Mouse (Mus musculus) gastrocnemius, postnatal 14 days (tissue): ENCODE results near the gene Drc7. TPM values are rescaled to one million over a fixed set of nuclear protein-coding genes. Genes with fewer than 3 reads are reported as not detected.
"Not testable (repeated sequence)": the region's sequence is repeated elsewhere in the genome, so short reads cannot be mapped to it uniquely, and the experiment has no call there.

Experiments used
- DNase-seq: peaks from one replicate; pipeline ENCODE4 v3.0.0; 2021; ENCODE audit warnings: mixed read lengths
- intact Hi-C: fragments of 180-260 bp; cut with DNase I; formaldehyde crosslinking; loops from one replicate; pipeline ENCODE4 v1.15.1; 2025; ENCODE audit warnings: low total_unique reads
- long read RNA-seq, 2 experiments: library from polyadenylated mRNA; stranded (forward); transcript quantifications; one replicate each; pipeline ENCODE4 v2.0.0; 2021
- total RNA-seq, 2 experiments: library from RNA; stranded (reverse); gene quantifications; 2 replicates each; pipeline ENCODE4 v1.2.3; 2021

Drc7 gene
- total RNA-seq, result not detected
- long read RNA-seq, experiment 1, result 0 reads
- long read RNA-seq, experiment 2, result 0 reads

DNA sequence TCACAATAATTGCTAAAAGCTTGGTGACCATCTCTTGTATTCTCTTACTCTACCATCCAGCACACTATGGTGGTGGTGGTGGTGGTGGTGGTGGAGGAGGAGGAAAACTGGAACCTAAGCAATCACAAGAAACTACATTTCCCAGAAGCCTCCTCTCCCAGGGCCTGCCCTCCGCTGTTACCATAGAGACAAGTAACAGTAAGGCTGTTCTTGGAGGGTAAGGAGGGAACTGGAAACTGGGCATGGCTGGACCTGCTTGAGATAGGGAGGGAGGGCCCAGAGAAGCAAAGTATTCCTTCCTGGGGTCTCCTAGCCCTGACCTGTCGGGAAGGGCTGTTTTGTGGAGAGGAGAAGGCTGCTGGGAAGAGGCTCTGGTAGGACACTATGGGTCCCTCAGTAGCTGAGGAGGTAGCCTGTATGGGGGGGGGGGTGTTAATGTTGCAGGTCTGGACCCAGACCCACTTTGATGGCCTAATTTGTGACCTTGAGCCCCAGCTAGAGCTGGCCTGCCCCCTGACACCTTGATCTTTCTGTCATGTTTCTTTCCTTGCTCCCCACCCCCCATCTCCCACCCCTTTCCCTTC is at the start of gene Drc7:
TSS of gene Drc7 (plus strand) at position 177 of the 584 bp plus-strand sequence.
- no peak for DNase-seq

DNA sequence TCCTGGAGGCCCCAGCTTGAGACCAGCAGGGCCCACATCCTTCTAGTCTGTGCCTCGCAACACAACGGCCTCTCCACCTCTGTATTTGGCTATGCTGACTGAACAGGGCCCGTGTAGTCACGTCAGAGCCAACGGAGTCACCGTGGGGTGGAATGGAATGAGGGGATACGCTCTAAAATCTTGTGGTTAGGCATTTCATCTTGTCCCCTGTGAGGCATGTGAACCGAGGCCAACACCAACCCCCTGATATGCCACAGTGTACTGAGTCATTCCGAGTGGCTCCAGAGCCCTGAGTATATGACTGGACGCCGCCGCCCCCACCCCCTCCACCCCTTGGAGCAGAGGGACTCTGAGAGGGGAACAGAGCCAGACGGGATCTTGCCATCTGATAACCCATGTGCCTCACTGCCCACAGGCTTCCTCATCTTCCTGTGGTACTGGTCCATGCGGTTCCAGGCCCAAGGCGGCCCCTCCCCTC is 42.4 kb upstream of the Drc7 start:
- intact Hi-C loops, result no loop called here
- no peak for DNase-seq

More for the DNA sequence above, at the start of gene Drc7:
- intact Hi-C loops, result no loop called here

DNA sequence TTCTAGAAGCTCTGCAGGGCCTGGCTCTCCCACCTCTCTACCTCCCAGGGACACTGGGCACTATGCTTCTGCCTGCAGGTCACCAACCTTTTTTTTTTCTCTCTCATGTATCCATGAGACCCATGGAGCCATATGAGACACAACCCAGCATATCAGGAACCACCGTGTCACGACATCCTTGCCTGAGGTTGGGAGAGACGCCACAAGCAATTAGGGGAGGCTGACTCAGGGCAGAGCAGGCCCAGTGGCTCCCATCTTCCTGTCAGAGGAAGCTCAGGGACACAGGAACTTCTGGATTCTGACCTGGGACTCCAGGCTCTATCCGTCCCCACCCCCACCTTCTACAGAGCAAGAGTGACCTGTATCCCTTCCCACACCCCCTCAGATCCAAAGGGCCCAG is 39.0 kb upstream of the Drc7 start:
- no peak for DNase-seq
- intact Hi-C loops, result no loop called here

DNA sequence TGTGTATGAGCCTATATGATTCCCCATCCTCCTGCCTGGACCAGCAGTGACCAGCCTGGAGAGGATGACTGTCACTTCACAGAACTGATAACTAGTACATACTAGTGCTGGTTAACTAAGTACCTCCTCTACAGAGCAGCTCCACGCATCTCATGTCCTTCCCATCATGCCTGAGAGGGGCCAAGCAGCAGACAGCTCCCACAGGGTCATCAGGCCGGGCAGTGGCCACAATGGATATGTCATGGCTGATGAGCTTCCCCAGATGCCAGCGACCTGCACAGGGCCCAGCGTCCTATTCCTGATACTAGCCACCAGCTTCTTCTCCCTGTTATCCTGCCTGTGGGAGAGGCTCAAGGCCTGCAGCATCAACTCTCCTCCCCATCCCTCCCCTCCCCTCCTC is 38.2 kb upstream of the Drc7 start:
- no peak for DNase-seq
- intact Hi-C loops, result no loop called here

DNA sequence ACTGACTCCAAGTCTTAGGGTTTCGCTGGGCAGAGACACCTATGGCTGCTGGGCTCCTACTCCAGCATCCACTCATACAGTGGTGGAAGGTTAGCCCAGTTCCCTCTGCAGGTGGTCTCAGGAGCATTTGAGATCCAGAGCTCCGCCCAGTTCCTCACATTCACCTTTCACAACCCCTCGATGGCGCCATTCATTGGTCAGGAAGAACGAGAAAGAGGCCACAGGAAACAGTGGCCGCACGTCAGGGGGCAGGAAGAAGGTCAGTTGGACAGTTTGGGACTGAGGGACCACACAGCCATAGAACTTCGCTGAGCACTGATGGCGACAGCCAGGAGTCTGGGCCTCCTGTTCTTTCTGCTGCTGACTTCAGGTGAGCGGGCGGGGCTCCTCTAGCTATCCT is 37.5 kb upstream of the Drc7 start, which contains the start of gene Adgrg3:
TSS of gene Adgrg3 (plus strand) at position 242 of the 400 bp plus-strand sequence.
- intact Hi-C loops, result no loop called here
- no peak for DNase-seq

DNA sequence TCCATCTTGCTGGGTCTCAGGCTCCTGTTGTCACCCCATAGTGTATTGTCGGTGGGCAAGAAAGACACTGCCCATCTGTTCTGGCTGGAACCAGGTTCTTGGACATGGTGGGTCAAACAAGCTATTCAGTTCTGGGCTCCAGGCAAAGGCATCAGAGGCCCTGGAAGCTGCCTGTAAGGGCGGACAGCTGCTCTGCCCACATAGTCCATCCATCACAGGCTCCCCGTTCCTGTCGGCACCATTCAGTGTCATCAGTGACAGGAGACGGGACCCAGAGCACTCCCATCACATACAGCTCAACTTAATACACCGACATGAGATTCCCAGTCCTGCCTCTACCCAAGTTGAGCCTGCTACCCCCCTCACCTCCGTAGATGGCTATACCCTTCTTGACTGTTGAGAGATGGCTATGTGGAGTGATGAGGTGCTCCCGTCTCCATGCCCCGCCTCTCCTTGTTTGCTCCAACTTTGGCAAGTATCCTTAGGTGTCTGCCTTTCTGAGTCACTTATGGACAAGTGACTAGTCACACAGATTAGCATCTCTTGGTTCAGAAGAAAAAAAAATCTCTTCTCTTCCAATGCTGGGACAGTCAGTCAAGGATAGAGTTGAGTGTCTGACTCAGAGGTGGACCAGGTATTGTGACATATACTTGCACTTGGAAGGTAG is 36.8 kb upstream of the Drc7 start:
- intact Hi-C loops, result no loop called here
- no peak for DNase-seq

DNA sequence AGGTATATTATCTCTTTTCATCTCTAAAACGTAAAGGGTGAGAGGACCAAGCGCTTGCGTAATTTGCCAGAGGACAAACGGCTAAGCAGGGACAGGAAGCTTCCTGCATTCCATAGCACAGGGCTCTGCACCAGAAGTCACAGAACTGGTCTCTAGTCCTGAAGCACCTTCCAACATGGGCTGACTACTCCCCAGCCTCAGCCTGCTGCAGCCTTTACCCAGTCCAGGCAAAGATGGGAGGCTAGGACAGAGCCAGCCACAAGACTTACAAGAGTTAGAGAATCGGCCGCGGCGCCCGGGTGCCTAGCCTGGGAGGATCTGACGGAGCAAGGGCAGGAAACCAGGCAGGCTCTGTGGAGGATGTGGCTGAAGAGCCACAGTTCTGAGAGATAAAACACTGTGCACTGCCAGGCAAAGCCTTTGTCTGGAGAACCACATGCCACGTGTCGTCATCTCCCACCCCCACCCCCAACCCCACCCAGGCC is 34.6 kb upstream of the Drc7 start:
- DNase-seq, result no peak
- intact Hi-C loops, result no loop called here

DNA sequence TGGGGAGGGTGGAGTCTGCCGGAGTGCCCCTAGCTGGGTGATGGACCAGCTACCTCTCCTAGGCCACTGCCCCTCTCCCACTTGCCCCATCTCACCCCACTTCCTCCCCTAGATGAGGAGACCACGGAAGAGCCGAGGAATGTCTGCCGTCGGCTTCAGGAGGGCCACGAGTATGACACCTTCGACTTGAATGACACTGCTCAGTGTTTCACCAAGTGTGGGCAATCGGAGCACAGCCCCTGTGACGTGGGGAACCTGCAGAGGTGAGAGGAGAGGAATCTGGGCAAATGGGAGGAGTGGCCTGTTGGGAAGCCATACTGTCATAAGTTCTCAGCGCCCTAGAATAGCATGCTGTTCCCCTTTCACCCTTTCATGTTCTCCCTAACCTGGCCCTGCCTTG is 34.1 kb upstream of the Drc7 start:
- intact Hi-C loops, result no loop called here
- no peak for DNase-seq

DNA sequence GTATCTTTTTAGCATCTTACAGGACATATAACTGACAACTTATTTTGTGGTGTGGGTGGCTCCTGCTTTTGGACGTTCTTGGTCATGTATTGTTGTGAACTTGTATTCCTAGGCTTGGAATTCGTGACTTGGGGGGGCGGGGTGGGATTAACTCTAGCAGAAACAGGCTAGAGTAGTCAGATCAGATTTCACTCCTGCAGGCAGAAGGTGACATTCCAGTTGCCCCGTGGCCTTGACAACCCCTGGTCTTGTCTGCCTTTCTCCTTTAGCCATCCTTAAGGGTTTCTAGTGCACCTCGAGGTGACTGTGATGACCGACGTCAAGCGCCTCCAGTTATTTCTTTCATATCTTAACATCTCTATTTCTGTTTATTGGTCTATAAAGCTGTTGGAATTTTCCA is 31.7 kb upstream of the Drc7 start:
- intact Hi-C loops, result no loop called here

DNA sequence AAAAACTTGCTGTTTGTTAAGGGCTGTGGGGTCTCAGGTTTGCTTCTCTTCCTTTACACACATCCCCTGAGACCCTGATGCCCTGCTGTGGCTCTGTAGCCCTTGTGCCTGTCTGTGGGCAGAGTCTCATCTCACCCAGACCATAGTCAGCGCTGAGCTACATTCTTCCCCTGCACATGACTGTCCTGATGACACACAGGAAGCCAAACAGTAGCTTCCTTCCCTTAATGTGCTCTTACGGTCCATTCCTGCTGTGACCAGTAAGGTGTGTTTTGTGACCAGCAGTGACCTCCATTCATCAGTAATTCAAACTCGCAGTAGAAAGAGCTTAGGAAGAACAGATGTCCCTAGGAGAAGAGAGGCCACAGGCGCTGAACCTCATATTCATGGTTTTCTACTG is 30.5 kb upstream of the Drc7 start:
- intact Hi-C loops, result no loop called here
- DNase-seq, result no peak

More for the DNA sequence above, 31.7 kb upstream of the Drc7 start:
- no peak for DNase-seq

DNA sequence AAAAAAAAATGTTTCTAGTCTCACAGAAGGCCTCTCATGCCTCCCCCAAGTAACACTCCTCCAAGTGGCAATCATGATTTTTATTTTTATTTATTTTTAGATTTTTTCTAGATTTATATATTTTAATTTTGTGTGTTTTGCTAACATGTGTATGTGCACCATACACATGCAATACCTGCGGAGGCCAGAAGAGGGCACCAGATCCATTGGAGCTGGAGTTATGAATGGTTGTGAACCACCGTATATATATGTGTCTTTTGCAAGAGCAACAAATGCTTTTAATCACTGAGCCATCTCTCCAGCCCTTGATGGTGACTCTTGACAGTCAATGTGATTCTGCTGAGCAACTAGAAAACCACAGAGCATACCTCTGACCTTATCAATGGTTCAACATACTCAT is 29.5 kb upstream of the Drc7 start:
- intact Hi-C loops, result no loop called here
- DNase-seq, result no peak

DNA sequence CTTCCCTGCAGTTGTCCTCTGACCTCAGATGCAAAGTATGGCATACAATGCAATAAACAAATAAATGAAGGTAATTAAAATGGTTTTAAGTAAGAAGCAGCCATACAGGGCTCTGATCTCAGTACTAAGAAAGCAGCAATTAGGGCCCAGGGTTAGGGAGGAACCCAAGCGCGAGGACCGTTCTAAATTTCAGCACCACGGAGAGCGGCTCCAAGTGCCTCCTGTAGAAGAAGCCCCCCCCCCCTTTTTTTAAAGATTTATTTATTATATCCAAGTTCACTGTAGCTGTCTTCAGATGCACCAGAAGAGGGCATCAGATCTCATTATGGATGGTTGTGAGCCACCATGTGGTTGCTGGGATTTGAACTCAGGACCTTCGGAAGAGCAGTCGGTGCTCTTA is 26.5 kb upstream of the Drc7 start:
- intact Hi-C loops, DNase-seq: not testable (repeated sequence)

DNA sequence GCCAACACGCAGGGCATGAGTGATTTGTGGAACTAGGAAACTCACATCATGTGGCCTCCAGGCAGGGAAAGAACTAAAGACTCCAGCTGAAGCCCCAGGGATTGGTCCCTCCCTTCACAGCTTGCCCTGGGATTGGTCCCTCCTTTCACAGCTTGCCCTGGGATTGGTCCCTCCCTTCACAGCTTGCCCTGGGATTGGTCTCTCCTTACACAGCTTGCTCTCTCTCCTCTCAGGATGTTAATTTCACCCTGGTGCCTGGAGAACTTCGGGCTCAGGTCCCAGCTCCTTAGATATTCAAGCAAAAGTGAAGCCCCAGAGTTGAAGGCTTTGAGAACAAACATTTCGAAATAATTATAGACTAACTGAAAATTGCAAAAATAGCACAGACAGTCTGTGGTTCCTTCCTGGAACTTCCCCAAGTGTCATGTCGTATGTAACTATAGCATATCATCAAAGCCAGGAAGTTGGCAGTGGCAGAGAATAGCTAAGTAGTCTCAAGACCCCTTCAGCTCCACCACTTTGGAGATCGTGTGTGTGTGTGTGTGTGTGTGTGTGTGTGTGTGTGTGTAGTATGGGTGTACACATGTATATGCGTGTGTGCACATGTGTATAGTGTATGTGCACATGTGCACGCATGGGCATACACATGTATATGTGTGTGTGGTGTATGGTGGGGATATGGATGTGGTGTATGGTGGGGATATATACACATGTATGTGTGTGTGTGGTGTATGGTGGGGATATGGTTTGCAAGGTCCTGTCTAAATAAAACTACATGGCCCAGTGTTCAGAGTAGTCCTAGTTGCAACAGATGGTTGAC is 17.6 kb upstream of the Drc7 start:
- DNase-seq, result peak; percentile 33
- intact Hi-C loops, result no loop called here

DNA sequence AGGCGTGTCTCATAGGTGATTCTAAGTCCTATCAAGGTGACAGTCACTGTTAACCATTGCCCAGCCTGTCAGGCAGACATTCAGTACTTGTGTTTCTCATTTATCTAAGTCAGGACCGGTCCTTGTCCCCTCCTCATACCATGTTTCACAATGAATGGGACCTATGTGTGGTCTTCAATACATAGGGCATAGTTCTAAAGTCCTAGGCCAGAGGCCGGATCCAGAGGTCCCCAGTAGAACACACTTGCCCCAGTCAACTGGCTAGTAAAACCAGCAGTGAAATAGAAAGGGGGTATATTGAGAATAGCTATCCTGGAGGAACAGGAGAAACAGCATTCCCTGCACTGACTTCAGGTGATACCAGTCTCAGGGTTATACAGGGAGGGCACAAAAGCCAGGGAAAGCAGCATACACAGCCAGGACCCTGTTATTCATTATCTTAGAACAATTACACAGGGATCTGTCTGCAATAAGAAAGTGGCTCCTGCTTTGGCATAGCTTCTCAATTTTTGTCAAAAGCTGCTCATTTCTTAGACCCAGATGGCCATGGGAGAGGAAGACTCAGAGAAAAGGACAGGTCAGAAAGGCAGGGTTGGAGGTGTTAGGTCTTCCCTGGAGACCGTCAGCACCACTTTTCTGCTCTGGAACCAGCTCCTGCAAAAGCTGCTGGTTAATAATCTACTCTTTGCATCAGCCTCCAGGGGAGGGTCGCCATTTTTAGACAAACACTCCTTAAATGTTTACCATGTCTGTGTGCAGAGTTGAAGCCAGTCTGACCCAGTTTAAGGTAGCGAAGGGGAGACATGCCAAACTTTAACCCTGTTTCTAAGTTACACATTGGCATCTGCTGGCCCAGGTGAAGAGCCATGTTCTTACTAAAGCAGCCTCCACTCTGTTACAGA is 12.8 kb upstream of the Drc7 start:
- no peak for DNase-seq
- intact Hi-C loops, result no loop called here

DNA sequence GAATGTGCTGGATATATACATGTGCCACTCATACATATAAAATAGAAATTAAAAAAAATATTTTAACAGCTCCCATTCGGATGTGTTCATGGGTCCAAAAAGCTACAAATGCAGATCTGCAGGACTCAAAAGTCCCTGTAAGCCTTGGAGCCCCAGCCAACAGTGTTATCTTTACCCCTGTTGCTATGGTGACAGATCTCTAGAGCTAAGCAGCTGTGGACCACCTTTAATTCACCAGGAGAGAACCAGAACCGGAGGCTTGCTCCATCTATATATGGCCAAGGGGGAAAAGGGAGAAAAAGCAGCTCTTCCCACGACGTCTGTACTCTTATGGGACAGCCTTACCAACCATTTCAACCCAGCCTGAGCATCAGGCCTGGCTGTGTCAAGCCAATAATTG is 10.1 kb upstream of the Drc7 start:
- DNase-seq, result no peak
- intact Hi-C loops, result no loop called here

DNA sequence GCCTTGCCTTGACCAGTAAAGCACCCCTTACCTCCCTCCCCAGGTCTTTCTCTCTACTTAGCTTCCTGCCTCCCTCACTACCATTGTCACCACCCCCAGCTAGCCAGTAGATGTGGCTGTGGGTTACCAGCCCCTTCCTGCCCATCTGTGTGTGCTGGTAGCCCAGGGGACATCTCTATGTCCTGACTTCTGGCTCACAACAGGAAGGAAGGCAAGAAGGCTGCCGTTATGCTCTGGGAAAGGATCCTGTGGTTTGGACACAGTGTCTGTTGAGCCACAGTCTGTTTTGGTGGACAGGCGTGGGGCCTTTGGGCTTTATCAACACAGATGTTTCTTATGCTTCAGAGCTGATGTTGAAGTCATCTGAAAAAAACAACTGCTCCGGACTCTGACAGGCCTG is 7.9 kb upstream of the Drc7 start:
- intact Hi-C loops, result no loop called here
- no peak for DNase-seq

DNA sequence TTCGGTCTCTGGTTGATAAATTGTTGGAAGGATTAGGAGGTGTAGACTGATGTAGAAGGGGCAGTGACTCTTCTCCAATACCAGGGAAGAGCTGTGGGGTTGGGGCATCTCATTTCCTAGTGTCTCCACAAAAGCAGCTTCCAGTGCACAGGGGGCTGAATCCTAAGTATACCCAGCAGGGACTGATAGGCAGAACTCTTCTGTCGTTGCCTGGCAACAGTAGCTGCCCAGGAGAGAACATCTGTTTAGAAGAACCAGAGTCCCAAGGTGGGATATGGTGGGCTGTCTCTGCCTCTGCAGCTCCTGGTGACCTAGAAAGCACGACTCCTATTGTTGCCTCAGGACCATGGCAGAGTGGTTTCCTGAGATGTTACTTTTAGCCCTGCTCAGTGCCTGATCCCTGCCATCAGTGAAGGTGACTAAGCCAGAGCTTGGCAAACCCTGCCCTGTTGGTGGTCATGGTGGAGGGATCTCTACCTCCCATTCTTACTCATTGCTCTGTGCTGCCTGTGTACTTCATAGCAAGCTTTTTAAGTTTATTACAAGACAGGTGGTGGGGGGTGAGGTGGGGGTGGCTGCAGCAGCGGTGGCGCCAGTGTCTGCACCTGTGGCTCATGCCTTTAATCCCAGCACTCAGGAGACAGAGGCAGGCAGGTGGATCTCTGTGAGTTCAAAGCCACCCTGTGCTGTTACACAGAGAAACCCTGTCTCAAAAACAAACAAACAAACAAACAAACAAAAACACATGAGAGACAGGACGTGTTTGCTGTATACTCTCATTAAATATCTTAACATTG is 6.8 kb upstream of the Drc7 start:
- intact Hi-C loops, result no loop called here
- no peak for DNase-seq

DNA sequence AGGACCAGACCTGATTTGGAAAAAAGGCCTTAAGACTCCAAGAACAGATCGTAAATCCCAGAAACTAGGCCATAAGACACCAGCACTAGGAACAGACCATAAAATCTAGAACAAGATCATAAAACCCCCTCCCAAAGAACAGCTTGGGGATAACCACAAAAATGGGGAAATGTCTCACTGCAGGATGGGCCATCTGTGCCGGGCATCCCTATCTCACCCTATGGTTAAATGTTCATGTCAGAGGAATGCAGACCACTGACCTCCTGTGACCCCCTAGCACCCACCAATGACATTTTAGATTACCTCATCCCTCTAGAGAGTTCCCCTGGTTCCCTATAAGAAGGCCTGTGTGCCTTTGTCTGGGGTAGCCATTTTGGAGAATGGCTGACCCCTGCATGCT is 5.3 kb upstream of the Drc7 start:
- no peak for DNase-seq
- intact Hi-C loops, result no loop called here

DNA sequence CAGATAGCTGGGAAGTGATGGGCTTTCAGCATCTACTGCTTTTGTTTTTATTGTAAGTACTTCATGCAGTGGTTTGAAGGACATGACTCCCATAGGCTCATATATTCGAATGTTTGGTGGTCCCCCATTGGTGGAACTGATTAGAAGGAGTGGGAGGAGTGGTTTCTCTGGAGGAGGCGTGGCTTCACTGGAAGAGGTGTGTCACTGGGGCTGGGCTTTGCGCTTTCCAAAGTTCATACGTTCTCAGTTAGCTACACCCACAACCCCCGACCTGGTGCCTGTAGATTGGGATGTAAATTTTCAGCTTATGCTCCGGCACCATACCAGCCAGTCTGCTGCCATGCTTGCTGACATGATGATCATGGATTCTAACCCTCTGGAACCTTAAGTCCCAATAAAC is 465 bp upstream of the Drc7 start:
- no peak for DNase-seq
- intact Hi-C loops, result no loop called here
